Mouse (Mus musculus): ENCODE results near the gene Sdr39u1. TPM values are rescaled to one million over a fixed set of nuclear protein-coding genes. Genes with fewer than 3 reads are reported as not detected.

The Sdr39u1 gene
- polyA plus RNA-seq, 1 experiment from 2014 or later: 166 TPM

Other genes starting within 250 kb of the Sdr39u1 start
- gene Mdp1, start 239.8 kb downstream of the Sdr39u1 start, polyA plus RNA-seq (2015; fragmentation: Nextera tagmentation; extraction: Ambion mirVana): 76.0 and 79.8 TPM in 2 replicates
- gene Gmpr2, start 228.4 kb downstream of the Sdr39u1 start, polyA plus RNA-seq (2015; fragmentation: Nextera tagmentation; extraction: Ambion mirVana): 50.2 and 50.8 TPM in 2 replicates
- 590 and 594 TPM in 2 replicates for gene Nedd8, start 228.2 kb downstream of the Sdr39u1 start, polyA plus RNA-seq (2015; fragmentation: Nextera tagmentation; extraction: Ambion mirVana)
- 24.9 and 28.3 TPM in 2 replicates for gene Tinf2, start 218.5 kb downstream of the Sdr39u1 start, polyA plus RNA-seq (2015; fragmentation: Nextera tagmentation; extraction: Ambion mirVana)
- 0.31 and 0.96 TPM in 2 replicates for gene Tgm1, start 186.4 kb downstream of the Sdr39u1 start, polyA plus RNA-seq (2015; fragmentation: Nextera tagmentation; extraction: Ambion mirVana)
- gene Rabggta, start 178.0 kb downstream of the Sdr39u1 start, polyA plus RNA-seq (2015; fragmentation: Nextera tagmentation; extraction: Ambion mirVana): 56.7 and 65.1 TPM in 2 replicates
- 79.7 and 84.6 TPM in 2 replicates for gene Dhrs1, start 154.6 kb downstream of the Sdr39u1 start, polyA plus RNA-seq (2015; fragmentation: Nextera tagmentation; extraction: Ambion mirVana)
- 25.1 and 31.5 TPM in 2 replicates for gene Nop9, start 154.6 kb downstream of the Sdr39u1 start, polyA plus RNA-seq (2015; fragmentation: Nextera tagmentation; extraction: Ambion mirVana)
- gene Cideb, start 141.8 kb downstream of the Sdr39u1 start, polyA plus RNA-seq (2015; fragmentation: Nextera tagmentation; extraction: Ambion mirVana): 0.35 and 0.93 TPM in 2 replicates
- 0.42 and 0.88 TPM in 2 replicates for gene Ltb4r2, start 138.9 kb downstream of the Sdr39u1 start, polyA plus RNA-seq (2015; fragmentation: Nextera tagmentation; extraction: Ambion mirVana)
- 0.42 and 0.80 TPM in 2 replicates for gene Ltb4r1, start 134.3 kb downstream of the Sdr39u1 start, polyA plus RNA-seq (2015; fragmentation: Nextera tagmentation; extraction: Ambion mirVana)
- 4.1 and 5.2 TPM in 2 replicates for gene Adcy4, start 116.2 kb downstream of the Sdr39u1 start, polyA plus RNA-seq (2015; fragmentation: Nextera tagmentation; extraction: Ambion mirVana)
- 2.8 and 14.2 TPM in 2 replicates for gene Ripk3, start 111.4 kb downstream of the Sdr39u1 start, polyA plus RNA-seq (2015; fragmentation: Nextera tagmentation; extraction: Ambion mirVana)
- gene Nfatc4, start 77.1 kb downstream of the Sdr39u1 start, polyA plus RNA-seq (2015; fragmentation: Nextera tagmentation; extraction: Ambion mirVana): 9.8 and 11.5 TPM in 2 replicates
- 9.5 and 10.8 TPM in 2 replicates for gene Nynrin, start 46.3 kb downstream of the Sdr39u1 start, polyA plus RNA-seq (2015; fragmentation: Nextera tagmentation; extraction: Ambion mirVana)
- 0.45 and 0.58 TPM in 2 replicates for gene Cbln3, start 15.9 kb downstream of the Sdr39u1 start, polyA plus RNA-seq (2015; fragmentation: Nextera tagmentation; extraction: Ambion mirVana)
- gene Khnyn, start 15.3 kb downstream of the Sdr39u1 start, polyA plus RNA-seq (2015; fragmentation: Nextera tagmentation; extraction: Ambion mirVana): 11.0 and 11.9 TPM in 2 replicates
- 1.7 and 3.5 TPM in 2 replicates for gene Cma1, start 44.4 kb upstream of the Sdr39u1 start, polyA plus RNA-seq (2015; fragmentation: Nextera tagmentation; extraction: Ambion mirVana)
- not detected in 2 replicates for gene Cma2, start 50.7 kb upstream of the Sdr39u1 start, polyA plus RNA-seq (2015; fragmentation: Nextera tagmentation; extraction: Ambion mirVana)
- gene Mcpt1, start 117.7 kb upstream of the Sdr39u1 start, polyA plus RNA-seq (2015; fragmentation: Nextera tagmentation; extraction: Ambion mirVana): not detected in 2 replicates
- gene Mcpt9, start 130.2 kb upstream of the Sdr39u1 start, polyA plus RNA-seq (2015; fragmentation: Nextera tagmentation; extraction: Ambion mirVana): not detected in 2 replicates
- gene Mcpt2, start 141.7 kb upstream of the Sdr39u1 start, polyA plus RNA-seq (2015; fragmentation: Nextera tagmentation; extraction: Ambion mirVana): not detected in 2 replicates
- gene Mcpt4, start 162.0 kb upstream of the Sdr39u1 start, polyA plus RNA-seq (2015; fragmentation: Nextera tagmentation; extraction: Ambion mirVana): 0.18 TPM in 1 of 2 replicates, not detected in the other
- gene Mcpt8, start 185.0 kb upstream of the Sdr39u1 start, polyA plus RNA-seq (2015; fragmentation: Nextera tagmentation; extraction: Ambion mirVana): 0.37 and 0.47 TPM in 2 replicates
- gene Ctsg, start 202.3 kb upstream of the Sdr39u1 start, polyA plus RNA-seq (2015; fragmentation: Nextera tagmentation; extraction: Ambion mirVana): not detected in 2 replicates
- gene Gzme, start 220.3 kb upstream of the Sdr39u1 start, polyA plus RNA-seq (2015; fragmentation: Nextera tagmentation; extraction: Ambion mirVana): not detected in 2 replicates
- gene Gzmd, start 232.3 kb upstream of the Sdr39u1 start, polyA plus RNA-seq (2015; fragmentation: Nextera tagmentation; extraction: Ambion mirVana): not detected in 2 replicates